Mouse (Mus musculus) small intestine, adult 2 months (tissue): ENCODE results near the gene Msantd1.

ENCODE experiments used
- CTCF ChIP-seq: fragments of 200-500 bp; IDR thresholded peaks from 2 replicates; pipeline ENCODE4 v1.5.1; 2012; ENCODE audit warnings: low read depth, mild to moderate bottlenecking, control low read depth, inconsistent platforms, low read length, moderate library complexity, mixed read lengths; ENCODE audit not compliant: insufficient replicate concordance, insufficient read length; ENCODE audit errors: extremely low read depth
- POLR2A ChIP-seq: fragments of 200-500 bp; IDR thresholded peaks from 2 replicates; pipeline ENCODE4 v1.6.1; 2012; ENCODE audit warnings: low read depth, mild to moderate bottlenecking, control low read depth, inconsistent platforms, low read length, moderate library complexity

- TF ChIP-seq CTCF (no peak), POLR2A (no peak)
These were observed 2.6 kb downstream of the Msantd1 start for GRCm38 (mm10) chr5:34910504-34910815.
